Mouse (Mus musculus) thymus, postnatal 25 days (tissue): ENCODE data around the gene Xbp1.
A peak's percentile ranks its signal among the peaks of the same experiment; 100 is the strongest.
"Not testable (repeated sequence)": the region's sequence is repeated elsewhere in the genome, so short reads cannot be mapped to it uniquely, and the experiment has no call there.

Experiments used
- DNase-seq: peaks from one replicate; pipeline ENCODE4 v3.0.0; 2022

The Xbp1 gene

GRCm38 (mm10) chr11:5530172-5530571 is 9.7 kb downstream of the Xbp1 start:
- DNase-seq, result no peak

DNA sequence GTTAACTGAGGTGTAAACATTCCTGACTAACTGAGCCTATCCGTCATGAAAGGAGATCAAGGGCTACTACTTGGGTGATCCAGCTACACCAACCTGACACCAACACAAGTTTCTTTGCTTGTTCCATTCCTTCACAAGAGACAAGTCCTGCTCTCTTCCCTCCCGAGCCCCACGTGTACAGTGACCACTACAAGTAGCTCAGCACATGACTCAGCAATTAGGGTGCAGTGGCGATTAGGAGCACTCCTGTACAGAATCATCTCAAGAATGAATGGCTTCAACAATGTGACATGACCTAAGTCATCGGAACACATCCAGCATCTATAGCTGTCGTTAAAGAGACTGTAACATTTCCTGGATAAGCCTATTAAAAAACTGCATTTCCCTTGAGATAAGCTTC is 10.3 kb downstream of the Xbp1 start:
- no peak for DNase-seq

GRCm38 (mm10) chr11:5533108-5533507 is 12.6 kb downstream of the Xbp1 start:
- DNase-seq, result no peak

DNA sequence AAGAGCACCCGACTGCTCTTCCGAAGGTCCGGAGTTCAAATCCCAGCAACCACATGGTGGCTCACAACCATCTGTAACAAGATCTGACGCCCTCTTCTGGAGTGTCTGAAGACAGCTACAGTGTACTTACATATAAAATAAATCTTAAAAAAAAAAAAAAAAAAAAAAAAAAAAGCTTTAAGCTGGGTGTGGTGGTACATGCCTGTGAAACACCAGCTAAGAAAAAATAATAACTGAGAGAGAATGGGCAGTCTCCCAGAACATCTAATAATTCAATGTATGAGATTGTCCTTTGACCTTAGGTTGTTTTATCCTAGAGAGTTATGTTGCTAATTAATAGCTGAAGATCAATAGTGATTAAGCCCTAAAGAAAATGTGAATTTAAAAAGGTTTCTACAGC is 17.0 kb downstream of the Xbp1 start:
- DNase-seq, result not testable (repeated sequence)

- DNase-seq, result no peak
Observed at GRCm38 (mm10) chr11:5540331-5540730, 19.9 kb downstream of the Xbp1 start.

GRCm38 (mm10) chr11:5541230-5541798 is 20.9 kb downstream of the Xbp1 start:
- DNase-seq, result no peak

DNA sequence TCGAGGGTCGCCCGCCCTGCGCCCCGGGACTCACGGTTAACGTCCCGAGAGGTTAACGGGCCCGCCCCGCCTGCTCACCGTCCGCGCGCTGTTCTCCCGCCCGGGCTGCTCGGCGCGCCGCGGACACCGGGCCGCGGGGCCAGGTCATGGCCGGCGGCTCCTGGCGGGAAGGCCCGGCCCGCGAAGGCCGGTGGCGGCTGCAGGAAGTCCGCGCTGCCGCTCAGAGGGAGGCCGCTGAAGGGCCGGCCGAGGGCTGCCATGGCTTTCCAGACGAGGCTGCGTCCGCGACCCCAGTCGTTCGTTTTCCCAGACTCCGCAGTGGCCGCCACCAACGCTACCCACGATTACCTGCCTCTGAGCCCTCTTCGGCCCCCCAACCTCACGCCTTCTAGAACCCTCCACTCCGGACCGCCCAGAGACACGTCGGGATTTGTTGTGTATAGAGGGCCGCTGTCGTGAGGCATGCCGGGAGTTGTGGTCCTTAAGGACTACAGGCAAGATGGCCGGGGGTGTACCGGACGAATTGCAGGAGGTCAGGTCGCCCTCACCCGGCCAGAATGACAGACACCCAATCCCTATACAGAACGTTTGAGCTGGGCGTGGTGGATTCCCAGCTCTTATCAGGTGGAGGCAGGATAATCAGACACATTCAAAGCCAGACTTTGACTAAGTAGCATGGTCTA is 21.5 kb downstream of the Xbp1 start, which contains the start of gene Ccdc117:
Gene Ccdc117 (minus strand): TSS at position 389 of the 683 bp plus-strand sequence.
- DNase-seq, result peak; percentile 86

DNA sequence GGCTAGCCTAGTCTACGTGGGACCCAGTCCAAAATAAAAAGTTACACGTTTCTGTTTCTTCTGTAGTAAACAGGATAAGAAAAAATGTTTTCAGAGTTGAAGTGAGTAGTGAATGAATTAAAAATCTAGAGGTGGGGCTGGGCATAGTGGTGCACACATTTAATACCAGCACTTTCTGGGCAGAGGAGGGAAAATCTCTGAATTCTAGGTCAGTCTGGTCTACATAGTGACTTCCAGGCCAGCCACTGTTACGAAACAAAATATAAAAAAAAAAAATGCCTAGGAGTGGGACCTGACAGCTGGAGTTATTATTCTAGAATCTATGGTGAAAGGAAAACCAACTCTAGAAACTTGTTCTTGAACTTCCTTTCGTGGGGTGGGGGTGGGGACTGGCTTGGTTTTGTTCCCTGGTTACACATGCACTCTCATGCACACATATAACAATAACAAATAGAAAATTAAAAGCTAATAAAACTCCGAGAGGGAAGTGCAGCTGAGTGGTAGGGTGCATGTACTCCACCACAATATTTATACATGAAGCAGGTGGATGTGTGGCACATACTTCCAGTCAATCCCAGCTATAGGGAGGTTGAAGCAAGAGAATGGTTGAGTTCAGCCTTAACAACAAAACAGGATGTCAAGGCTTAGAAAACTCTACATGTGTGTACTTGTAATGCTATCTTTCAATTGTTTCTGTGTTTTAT is 22.2 kb downstream of the Xbp1 start:
- DNase-seq, result no peak

DNA sequence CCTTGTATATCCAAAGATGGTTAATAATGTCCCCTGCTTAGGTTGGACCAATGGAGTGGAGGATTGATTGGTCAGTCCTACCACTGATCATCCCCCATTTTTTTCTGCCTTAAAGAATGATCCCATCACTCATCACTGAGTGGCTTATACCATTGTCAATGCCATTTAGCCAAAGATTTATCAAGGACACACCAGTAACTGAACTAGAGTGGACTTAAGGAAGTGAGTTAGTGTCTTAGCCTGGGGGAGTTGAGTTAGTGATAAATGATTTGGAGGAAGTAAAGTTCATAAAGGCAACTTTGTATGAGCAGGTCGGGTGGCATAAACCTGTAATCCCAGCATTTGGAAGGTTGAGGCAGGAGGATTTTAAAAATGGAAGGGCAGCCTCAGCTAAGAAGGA is 22.8 kb downstream of the Xbp1 start:
- no peak for DNase-seq

GRCm38 (mm10) chr11:5544709-5545108 is 24.2 kb downstream of the Xbp1 start:
- not testable (repeated sequence) for DNase-seq

GRCm38 (mm10) chr11:5545457-5545856 is 25.0 kb downstream of the Xbp1 start:
- DNase-seq, result no peak

DNA sequence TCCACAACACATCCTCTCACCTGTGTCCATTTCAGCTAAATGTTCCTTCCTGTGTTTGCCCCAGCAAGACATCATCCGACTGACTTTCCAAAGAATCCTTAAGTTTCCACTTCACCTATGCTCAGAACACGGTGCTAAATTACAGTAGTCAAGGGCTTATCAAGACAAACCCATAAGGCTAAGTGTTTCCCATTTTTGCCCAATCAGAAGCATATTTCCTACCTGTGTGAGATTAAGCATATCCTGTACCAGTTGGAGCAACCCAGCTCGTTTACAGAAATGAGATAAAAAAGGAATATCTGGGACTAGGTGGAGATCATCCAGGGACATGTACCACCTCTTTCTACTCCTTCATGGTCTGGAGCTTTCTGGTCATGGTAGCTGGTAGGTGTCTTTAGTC is 26.2 kb downstream of the Xbp1 start:
- DNase-seq, result no peak

DNA sequence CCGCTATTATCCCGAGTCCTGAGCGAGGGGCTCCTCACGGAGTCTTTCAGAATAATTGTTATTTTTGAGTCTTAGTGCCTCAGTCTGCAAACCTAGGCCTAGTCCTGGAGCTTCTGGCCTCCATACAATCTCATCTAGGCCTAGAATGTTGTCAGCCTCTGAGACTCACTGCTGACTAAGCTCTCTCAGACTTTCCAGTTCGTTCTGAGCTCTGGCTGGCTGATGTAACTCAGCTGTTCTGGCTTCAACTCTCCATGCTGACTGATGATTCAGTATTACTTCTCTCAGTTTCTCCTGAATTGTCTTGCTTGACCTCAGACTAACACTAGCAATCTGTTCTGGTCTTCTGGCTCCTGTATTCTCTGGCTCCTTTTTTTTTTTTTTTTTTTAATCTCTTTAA is 31.0 kb downstream of the Xbp1 start:
- DNase-seq, result no peak

- no peak for DNase-seq
Observed at GRCm38 (mm10) chr11:5551931-5552330, 31.5 kb downstream of the Xbp1 start.

GRCm38 (mm10) chr11:5560273-5560672 is 39.8 kb downstream of the Xbp1 start:
- DNase-seq, result no peak

GRCm38 (mm10) chr11:5562625-5563268 is 42.3 kb downstream of the Xbp1 start:
- no peak for DNase-seq

- DNase-seq, result no peak
Observed at GRCm38 (mm10) chr11:5563898-5564297, 43.4 kb downstream of the Xbp1 start.

DNA sequence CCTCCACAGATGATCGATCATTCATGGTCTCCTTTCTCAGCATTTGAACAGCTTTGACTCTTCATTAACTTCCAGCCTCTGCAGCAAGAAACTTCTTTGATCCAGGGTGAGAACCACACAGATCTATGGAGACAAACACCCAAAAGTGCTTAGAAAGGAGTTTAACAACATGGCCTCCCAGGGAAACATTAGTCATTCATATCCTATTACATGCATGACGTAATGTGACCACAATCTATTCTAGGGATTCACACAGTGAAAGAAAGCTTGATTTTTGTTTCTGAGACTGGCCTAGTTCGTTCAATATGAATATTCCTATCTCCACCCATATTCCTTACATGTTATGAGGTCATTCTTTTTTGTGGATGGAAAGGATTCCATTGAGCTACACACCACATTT is 45.1 kb downstream of the Xbp1 start:
- DNase-seq, result no peak

DNA sequence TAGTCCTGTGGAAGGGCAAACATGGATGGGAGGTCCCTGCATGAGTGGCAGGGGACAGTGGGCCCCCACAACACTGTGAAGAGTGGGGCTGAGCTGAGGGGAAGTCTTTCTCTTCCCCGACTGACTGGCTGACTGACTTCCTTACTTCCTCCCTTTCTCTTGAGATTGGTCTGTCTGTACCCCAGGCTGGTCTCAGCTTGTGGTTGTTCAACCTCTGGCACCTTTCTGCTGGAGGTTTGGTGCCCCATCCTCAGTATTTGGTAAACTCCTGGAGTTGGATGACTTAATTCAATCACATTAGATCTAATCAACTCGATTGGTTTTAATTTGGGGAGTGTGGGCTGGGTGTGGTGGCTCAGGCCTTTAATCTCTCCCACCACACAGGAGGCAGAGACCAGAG is 46.0 kb downstream of the Xbp1 start:
- no peak for DNase-seq

GRCm38 (mm10) chr11:5567654-5568053 is 47.2 kb downstream of the Xbp1 start:
- DNase-seq, result no peak

GRCm38 (mm10) chr11:5568082-5568481 is 47.6 kb downstream of the Xbp1 start:
- DNase-seq, result no peak

DNA sequence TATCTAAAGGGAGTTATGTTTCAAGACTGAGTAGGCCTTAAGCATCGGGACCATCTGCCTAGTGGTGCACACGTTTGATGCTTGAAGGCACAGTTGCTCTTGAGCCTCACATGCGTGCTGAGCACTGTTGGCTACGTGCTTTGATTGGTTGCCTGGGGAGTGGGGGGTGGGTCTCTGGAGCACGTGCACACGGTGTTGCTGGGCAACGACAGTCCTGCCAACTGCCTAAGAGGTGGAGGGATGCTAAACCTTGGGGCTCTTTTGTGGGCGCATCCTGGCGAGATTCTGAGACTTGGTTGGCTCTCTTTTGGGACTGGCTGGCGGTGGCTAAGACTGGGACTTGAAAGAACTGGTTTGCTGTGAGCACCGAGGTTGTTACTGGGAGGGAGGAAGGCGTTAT is 49.0 kb downstream of the Xbp1 start, which contains the start of gene Ankrd36:
Gene Ankrd36 (plus strand): TSS at position 211 of the 400 bp plus-strand sequence.
- DNase-seq, result no peak

DNA sequence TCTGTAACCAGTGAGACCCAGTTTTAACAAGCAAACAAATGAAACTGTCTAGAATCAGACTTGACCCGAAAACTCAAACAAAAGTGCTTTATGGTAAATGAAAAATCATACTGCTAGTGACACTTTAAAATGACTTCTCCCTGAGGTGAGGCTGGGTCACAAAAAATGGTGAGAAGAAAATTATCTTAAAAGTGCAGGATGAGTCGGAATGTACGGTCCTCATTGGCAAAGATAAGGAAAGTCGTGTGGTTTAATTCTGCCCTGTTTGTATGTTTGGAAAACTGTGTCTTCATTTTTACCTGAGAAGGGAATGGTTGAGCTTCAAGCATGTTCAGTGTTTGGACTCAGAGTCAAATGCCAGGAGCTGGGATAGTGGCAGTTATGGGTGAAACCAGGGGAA is 51.4 kb downstream of the Xbp1 start:
- DNase-seq, result no peak

DNA sequence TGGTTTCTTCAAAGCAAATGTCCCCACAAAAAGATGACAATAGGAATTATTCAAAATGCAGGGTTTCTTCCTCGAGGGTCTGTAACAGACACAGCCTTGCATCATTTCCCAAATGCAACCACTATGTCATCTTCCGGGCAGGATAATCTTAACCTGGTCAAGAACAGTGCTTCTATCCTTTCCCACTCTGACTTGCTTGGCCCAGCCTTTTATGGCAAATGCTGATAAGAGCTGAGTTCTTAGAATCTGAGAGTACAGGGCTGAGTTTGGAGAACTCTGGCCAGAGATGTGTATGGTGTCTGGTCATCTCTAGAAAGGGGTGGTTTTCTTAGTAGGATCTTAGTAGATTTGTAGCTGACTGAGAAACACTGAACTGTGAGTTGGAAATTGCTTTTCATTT is 53.4 kb downstream of the Xbp1 start:
- DNase-seq, result no peak
